Mouse (Mus musculus): ENCODE data around the gene Mettl26.

DNA sequence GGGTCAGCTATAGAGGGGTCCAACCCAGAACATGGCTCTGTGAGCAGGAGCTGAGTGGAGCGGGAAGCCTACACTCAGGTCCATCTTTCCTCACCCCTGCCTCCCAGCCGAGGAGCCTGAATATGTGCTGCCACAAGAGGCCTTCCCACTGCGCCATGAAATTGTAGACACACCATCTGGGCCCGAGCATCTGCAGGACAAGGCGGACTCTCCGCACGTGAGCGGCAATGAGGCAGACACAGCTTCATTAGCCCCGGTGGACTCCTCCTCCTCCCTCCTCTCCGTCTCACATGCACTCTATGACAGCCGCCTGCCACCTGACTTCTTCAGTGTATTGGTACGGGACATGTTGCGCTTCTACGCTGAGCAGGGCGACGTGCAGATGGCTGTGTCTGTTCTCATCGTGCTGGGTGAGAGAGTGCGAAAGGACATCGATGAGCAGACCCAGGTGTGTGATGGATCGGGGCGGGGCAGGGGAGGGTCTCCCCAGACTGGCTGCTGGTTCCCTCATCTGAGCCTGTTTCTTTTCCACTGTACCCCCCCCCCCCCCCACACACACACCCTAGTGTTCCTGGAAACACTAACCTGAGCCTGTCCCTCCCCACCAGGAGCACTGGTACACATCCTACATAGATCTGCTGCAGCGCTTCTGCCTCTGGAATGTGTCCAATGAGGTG, 47.2 kb upstream of the Mettl26 start:
- TF ChIP-seq POLR2A (IDR thresholded peaks at IDR 0.05; ENCODE audit: low read depth, low read length) = no peak
- no peak for TF ChIP-seq CTCF (IDR thresholded peaks at IDR 0.05; ENCODE audit: extremely low read depth, insufficient read length, insufficient replicate concordance, low read depth, low read length)

Measured in small intestine, adult 2 months (tissue).